9 mouse cellular contexts compared by ENCODE assay signal in the genomic region with DNA sequence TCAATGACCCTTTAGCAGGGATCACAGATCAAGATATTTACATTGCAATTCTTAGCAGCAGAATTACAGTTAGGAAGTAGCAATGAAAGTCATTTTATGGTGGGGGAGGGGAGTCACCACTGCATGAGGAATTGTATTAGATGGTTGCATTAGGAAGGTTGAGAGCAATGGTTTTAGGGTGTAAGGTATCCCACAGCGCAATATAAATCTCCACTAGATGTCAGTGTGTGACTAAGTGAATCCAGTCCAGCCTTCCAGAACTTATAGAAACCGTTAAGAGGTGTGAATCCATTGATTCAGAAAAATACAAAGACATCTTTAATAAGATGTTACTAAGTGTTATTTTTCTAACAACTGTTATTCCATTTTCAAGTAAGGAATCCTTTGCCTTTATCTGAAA.
DNase-seq lines count a peak whose midpoint lies in the region; ATAC-seq and TF ChIP-seq lines count a peak whose summit lies in the region.
"Had no signal": no experiment of that assay in that cellular context is flagged by ENCODE, and none has a peak within 500 bp of the region (broad histone marks: within the 10 kb centered on the region; RNA-seq: fewer than 3 reads in every experiment).

No protein-coding gene starts in this region.

- no peak for DNase-seq in hindbrain, embryonic 11.5 days (ENCODE audit: low spot score)
- peak; percentile 53 for DNase-seq in 3T3-L1 (ENCODE audit: low read depth, low spot score)
- peak; percentile 66 for DNase-seq in MEL (ENCODE audit: low read depth, low spot score)
- DNase-seq in forebrain, postnatal 0 days: peak; percentile 22
- DNase-seq in spleen, postnatal 10 days (ENCODE audit: low spot score in 2 of 2): no peak
- no peak for DNase-seq in cerebellum, postnatal 36 days
- DNase-seq in right cerebral cortex, adult 18-20 months: no peak

- 46% methylated on average over 2 of the region's 2 CpGs for WGBS in hindbrain, embryonic 16.5 days
- 51% methylated on average over 2 of the region's 2 CpGs for WGBS in hindbrain, embryonic 11.5 days
- 40% methylated on average over 2 of the region's 2 CpGs for WGBS in forebrain, postnatal 0 days

- no peaks in the 10 kb centered on the region for H3K9me3 ChIP-seq in hindbrain, embryonic 16.5 days (ENCODE audit: control insufficient read depth, low read length)
- no peaks in the 10 kb centered on the region for H3K9me3 ChIP-seq in hindbrain, embryonic 11.5 days (ENCODE audit: control insufficient read depth, low read length)
- no peaks in the 10 kb centered on the region for H3K9me3 ChIP-seq in MEL (replicated peaks; ENCODE audit: insufficient read depth, low read length)
- H3K9me3 ChIP-seq in forebrain, postnatal 0 days (ENCODE audit: low read length): no peaks in the 10 kb centered on the region

- peak; percentile 15 to 81 (median 54); a peak in 4 of 6 replicates for TF ChIP-seq CTCF in MEL (IDR thresholded peaks at IDR 0.05 in 2 of 3, conservative IDR thresholded peaks at IDR 0.05 in 1 of 3; ENCODE audit: control insufficient read depth in 1 of 3, insufficient read depth in 1 of 3, low read depth in 2 of 3, low read length in 3 of 3, poor library complexity in 1 of 3, severe bottlenecking in 1 of 3)
- TF ChIP-seq CTCF in forebrain, postnatal 0 days (IDR thresholded peaks at IDR 0.05; ENCODE audit: low read depth): peak; percentile 57

- no peaks in the 10 kb centered on the region for H3K4me1 ChIP-seq in hindbrain, embryonic 16.5 days (ENCODE audit: control insufficient read depth, insufficient read depth, low read depth, low read length)
- no peaks in the 10 kb centered on the region for H3K4me1 ChIP-seq in hindbrain, embryonic 11.5 days (replicated peaks; ENCODE audit: control insufficient read depth, insufficient read depth, low read length)
- peaks cover 0 to 2% of the 10 kb centered on the region in 2 experiments; a peak in 1 of 4 replicates for H3K4me1 ChIP-seq in MEL (ENCODE audit: control insufficient read depth in 1 of 2, insufficient read depth in 2 of 2, low read length in 2 of 2)
- H3K4me1 ChIP-seq in forebrain, postnatal 0 days (ENCODE audit: insufficient read depth): no peaks in the 10 kb centered on the region

- H3K27ac ChIP-seq in hindbrain, embryonic 16.5 days (ENCODE audit: low read depth, low read length): no peak overlapping the region
- H3K27ac ChIP-seq in hindbrain, embryonic 11.5 days (ENCODE audit: low read depth, low read length): no peak overlapping the region
- no peak overlapping the region for H3K27ac ChIP-seq in MEL (ENCODE audit: control insufficient read depth, low read depth, low read length)
- H3K27ac ChIP-seq in forebrain, postnatal 0 days (ENCODE audit: low read depth, low read length): no peak overlapping the region
- H3K27ac ChIP-seq: macrophage had no signal

- H3K79me2 ChIP-seq in MEL (ENCODE audit: control insufficient read depth, insufficient read depth, low read length, poor library complexity): no peaks in the 10 kb centered on the region

- H3K4me3 ChIP-seq in hindbrain, embryonic 16.5 days (ENCODE audit: low read length): no peak overlapping the region
- H3K4me3 ChIP-seq in hindbrain, embryonic 11.5 days (ENCODE audit: low read depth, low read length): no peak overlapping the region
- H3K4me3 ChIP-seq in MEL (ENCODE audit: control insufficient read depth in 1 of 2, insufficient read depth in 1 of 2, low read depth in 2 of 2, low read length in 2 of 2): no peak overlapping the region
- H3K4me3 ChIP-seq in forebrain, postnatal 0 days (ENCODE audit: low read depth, low read length): no peak overlapping the region

- no peaks in the 10 kb centered on the region for H3K36me3 ChIP-seq in hindbrain, embryonic 16.5 days (ENCODE audit: control insufficient read depth, insufficient read depth, low read length)
- no peaks in the 10 kb centered on the region; the same call in 1 of the 2 replicates for H3K36me3 ChIP-seq in hindbrain, embryonic 11.5 days (ENCODE audit: control insufficient read depth, insufficient read depth, low read length)
- H3K36me3 ChIP-seq in MEL (ENCODE audit: control insufficient read depth in 1 of 2, insufficient read depth in 2 of 2, low read length in 2 of 2): no peaks in the 10 kb centered on the region
- H3K36me3 ChIP-seq in forebrain, postnatal 0 days (ENCODE audit: insufficient read depth): no peaks in the 10 kb centered on the region

- 0 out of 2 replicates have a peak, but pooled peaks have one; percentile 48 for ATAC-seq in hindbrain, embryonic 16.5 days
- ATAC-seq in hindbrain, embryonic 11.5 days (ENCODE audit: low FRiP score): no peak
- no peak for ATAC-seq in forebrain, postnatal 0 days

- no peak for TF ChIP-seq EP300 in MEL (IDR thresholded peaks at IDR 0.05; ENCODE audit: low read depth in 1 of 2, low read length in 2 of 2)

- TF ChIP-seq POLR2A in MEL (IDR thresholded peaks at IDR 0.05; ENCODE audit: control insufficient read depth in 1 of 2, insufficient read depth in 1 of 2, low read depth in 1 of 2, low read length in 2 of 2, poor library complexity in 1 of 2): no peak

- no peak overlapping the region for H3K4me2 ChIP-seq in hindbrain, embryonic 16.5 days (ENCODE audit: low read length)
- H3K4me2 ChIP-seq in hindbrain, embryonic 11.5 days (replicated peaks; ENCODE audit: low read depth, low read length): no peak overlapping the region
- no peak overlapping the region for H3K4me2 ChIP-seq in forebrain, postnatal 0 days (ENCODE audit: low read depth)

- TF ChIP-seq RAD21 in MEL (IDR thresholded peaks at IDR 0.05; ENCODE audit: low read depth, low read length): peak; percentile 91

- H3K27me3 ChIP-seq in hindbrain, embryonic 16.5 days (replicated peaks; ENCODE audit: control insufficient read depth, insufficient read depth, low read length): no peaks in the 10 kb centered on the region
- H3K27me3 ChIP-seq in hindbrain, embryonic 11.5 days (ENCODE audit: control insufficient read depth, insufficient read depth, low read length): no peaks in the 10 kb centered on the region
- no peaks in the 10 kb centered on the region for H3K27me3 ChIP-seq in MEL (ENCODE audit: control insufficient read depth in 1 of 2, insufficient read depth in 2 of 2, low read length in 2 of 2)
- no peaks in the 10 kb centered on the region for H3K27me3 ChIP-seq in forebrain, postnatal 0 days (ENCODE audit: insufficient read depth, low read length)

- no peak overlapping the region for H3K9ac ChIP-seq in hindbrain, embryonic 16.5 days (ENCODE audit: low read depth, low read length)
- no peak overlapping the region for H3K9ac ChIP-seq in hindbrain, embryonic 11.5 days (ENCODE audit: low read depth, low read length)
- H3K9ac ChIP-seq in MEL (ENCODE audit: control insufficient read depth, low read depth, low read length, poor library complexity, severe bottlenecking): no peak overlapping the region
- H3K9ac ChIP-seq in forebrain, postnatal 0 days: no peak overlapping the region

TF ChIP-seq in MEL, 35 proteins besides CTCF, POLR2A, EP300 and RAD21:
- TF ChIP-seq ETS1 (IDR thresholded peaks at IDR 0.05; ENCODE audit: low read depth, low read length) (no peak), ZC3H11A (IDR thresholded peaks at IDR 0.05; ENCODE audit: low read depth, low read length) (peak; percentile 92), MAZ (IDR thresholded peaks at IDR 0.05; ENCODE audit: low read depth, low read length) (no peak), HCFC1 (IDR thresholded peaks at IDR 0.05; ENCODE audit: low read depth, low read length) (no peak), SMC3 (IDR thresholded peaks at IDR 0.05; ENCODE audit: low read depth, low read length) (peak; percentile 90)

Comparison
In these comparisons a context has a peak if more than half of its experiments do, and no peak if none do; other contexts are left out.
1. DNase-seq: peak in 3T3-L1 (single experiment), MEL (single experiment) and forebrain, postnatal 0 days (single experiment); none in hindbrain, embryonic 11.5 days (single experiment), spleen, postnatal 10 days (0 of 2), cerebellum, postnatal 36 days (0 of 2) and right cerebral cortex, adult 18-20 months (single experiment).